Mouse (Mus musculus) T-helper 17 cell (primary cell): Measurements from ENCODE around the gene Scgb1b7.
"Not testable (repeated sequence)": the region's sequence is repeated elsewhere in the genome, so short reads cannot be mapped to it uniquely, and the experiment has no call there.

Experiments used
- in situ Hi-C, 2 experiments: fragments of 300-600 bp; cut with MboI, MseI; formaldehyde crosslinking; loops; 1 replicate in 1 of 2; 2 replicates in 1 of 2; pipeline ENCODE4 v1.15.1; 2025; ENCODE audit warnings: high pct_unique_total_duplicates in 2 of 2

The Scgb1b7 gene

DNA sequence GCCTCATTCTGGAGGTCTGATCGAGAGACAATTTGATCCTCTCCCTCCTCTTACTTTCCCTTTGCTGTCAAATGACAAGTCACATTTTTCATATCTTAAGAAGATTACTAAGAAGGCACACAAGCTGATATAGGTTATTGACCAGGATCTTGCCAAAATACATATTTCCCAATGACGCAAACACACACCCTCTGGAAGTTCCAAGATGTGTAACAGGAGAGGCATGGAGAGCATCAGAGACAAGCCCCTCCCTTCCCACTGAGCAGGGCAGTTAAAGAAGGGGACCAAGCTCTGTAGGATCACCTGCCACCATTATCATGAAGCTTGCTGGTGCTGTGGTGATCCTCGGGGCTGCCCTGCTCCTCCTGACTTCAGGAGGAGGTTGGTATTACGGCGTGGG lies at the start of gene Scgb1b7:
Gene Scgb1b7, plus strand, starts transcription at position 301 of the 400 bp plus-strand sequence.
- in situ Hi-C loops = loop anchor here in 1 of 2 experiments (5.0 kb wide), 1 partner anchor 730 kb away; the partner anchor contains the start of gene Scgb1b29

DNA sequence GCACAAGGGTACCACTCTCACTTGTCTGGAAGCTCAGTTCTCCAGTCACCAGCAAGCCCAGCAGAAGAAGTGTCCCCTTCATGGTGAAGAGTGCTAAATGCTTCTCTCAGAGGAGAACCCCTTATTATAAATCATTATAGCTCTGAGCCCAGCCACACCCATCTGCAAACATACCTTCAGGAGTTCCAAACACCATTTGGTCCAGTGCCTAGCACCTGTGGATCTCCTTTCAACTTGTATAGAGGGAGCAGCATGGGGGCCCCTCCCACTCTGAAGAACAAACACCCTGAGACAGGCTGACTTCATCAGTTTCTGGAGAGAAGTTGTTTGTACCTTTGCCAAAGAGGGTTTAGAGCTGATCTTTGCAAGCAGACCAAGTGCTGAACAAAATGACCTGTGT lies 6.8 kb upstream of the Scgb1b7 start, which contains the start of gene Scgb2b7:
Gene Scgb2b7, minus strand, starts transcription at position 101 of the 400 bp plus-strand sequence.
- in situ Hi-C loops = not testable (repeated sequence)
